Mouse (Mus musculus) retina, postnatal 1 day (tissue): ENCODE data around the gene Pnpla6.
"Not testable (repeated sequence)": the region's sequence is repeated elsewhere in the genome, so short reads cannot be mapped to it uniquely, and the experiment has no call there.

Experiments
- DNase-seq: peaks from one replicate; pipeline ENCODE4 v3.0.0-alpha.2; 2012

The Pnpla6 gene

GRCm38 (mm10) chr8:3576211-3576960 is 61.2 kb downstream of the Pnpla6 start:
- DNase-seq = no peak

GRCm38 (mm10) chr8:3579390-3580364 is 64.5 kb downstream of the Pnpla6 start:
- DNase-seq = no peak

GRCm38 (mm10) chr8:3581961-3582360 is 66.8 kb downstream of the Pnpla6 start:
- DNase-seq = not testable (repeated sequence)

- no peak for DNase-seq
These were observed 71.3 kb downstream of the Pnpla6 start for GRCm38 (mm10) chr8:3586452-3586851.

GRCm38 (mm10) chr8:3586993-3587390 is 71.8 kb downstream of the Pnpla6 start, which contains the start of gene Camsap3:
Camsap3 (plus strand) TSS chr8:3587293.
- no peak for DNase-seq

- peak; percentile 76 for DNase-seq
These were observed 72.4 kb downstream of the Pnpla6 start for GRCm38 (mm10) chr8:3587391-3588257.

GRCm38 (mm10) chr8:3588258-3588633 is 73.1 kb downstream of the Pnpla6 start:
- DNase-seq = peak; percentile 52

- DNase-seq = no peak
These were observed 78.3 kb downstream of the Pnpla6 start for GRCm38 (mm10) chr8:3593470-3593869.
